Mouse (Mus musculus) kidney, adult 2 months (tissue): Measurements from ENCODE around the gene Wdr48. TPM values are rescaled to one million over a fixed set of nuclear protein-coding genes. Genes with fewer than 3 reads are reported as not detected.

Experiments used
- DNase-seq: peaks from one replicate; pipeline ENCODE4 v3.0.0; 2021
- H3K27ac ChIP-seq: fragments of 200-500 bp; 2 replicates; pipeline ENCODE4 v1.5.1; 2012; ENCODE audit warnings: low read depth, low read length, control low read depth, inconsistent platforms; ENCODE audit not compliant: insufficient read depth
- H3K27me3 ChIP-seq: fragments of 200-500 bp; replicated peaks from 2 replicates; pipeline ENCODE4 v1.6.1; 2012; ENCODE audit warnings: mild to moderate bottlenecking, moderate library complexity, low read length, inconsistent platforms; ENCODE audit not compliant: control insufficient read depth, insufficient read depth
- H3K36me3 ChIP-seq: fragments of 200-500 bp; 2 replicates; pipeline ENCODE4 v1.6.1; 2012; ENCODE audit warnings: mild to moderate bottlenecking, moderate library complexity, low read length, inconsistent platforms; ENCODE audit not compliant: control insufficient read depth, insufficient read depth
- H3K4me1 ChIP-seq: fragments of 200-500 bp; 2 replicates; pipeline ENCODE4 v1.6.1; 2011; ENCODE audit warnings: low read length; ENCODE audit not compliant: control insufficient read depth, insufficient read depth
- H3K4me3 ChIP-seq: fragments of 200-500 bp; 2 replicates; pipeline ENCODE4 v1.5.1; 2011; ENCODE audit warnings: mild to moderate bottlenecking, low read depth, low read length, control low read depth; ENCODE audit not compliant: insufficient read depth
- CTCF ChIP-seq: fragments of 200-500 bp; conservative IDR thresholded peaks from 2 replicates; pipeline ENCODE4 v1.5.1; 2011; ENCODE audit warnings: low read depth, mild to moderate bottlenecking, control low read depth, low read length, moderate library complexity, mixed read lengths; ENCODE audit not compliant: insufficient read depth, insufficient read length
- POLR2A ChIP-seq: fragments of 200-500 bp; IDR thresholded peaks from one replicate; pipeline ENCODE4 v1.6.1; 2011; ENCODE audit warnings: low read depth, low read length, control low read depth
- WGBS: fragments of 180-500 bp; shearing (Covaris S2); methylation state at CpG from one replicate; pipeline ENCODE4 v1.1.7; 2018; 5-methylcytosine and 5-hydroxymethylcytosine counted together
- polyA plus RNA-seq: library from polyadenylated mRNA; depleted of rRNA; stranded (reverse); fragments of >200 nt; gene quantifications from 2 replicates; pipeline ENCODE4 v1.2.3, GENCODE M21; 2012

The Wdr48 gene
- polyA plus RNA-seq, 1 experiment: 27.3 TPM

- no peaks in the 10 kb centered on the region for H3K27me3 ChIP-seq
- no peak for DNase-seq
- no peak overlapping the region for H3K4me3 ChIP-seq
- no peak for TF ChIP-seq CTCF
- TF ChIP-seq POLR2A: no peak
- no peaks in the 10 kb centered on the region for H3K4me1 ChIP-seq
- no peak overlapping the region for H3K27ac ChIP-seq
- H3K36me3 ChIP-seq: peaks cover 2% of the 10 kb centered on the region; the same call in 1 of the 2 replicates
- 83% methylated on average over 12 of the region's 12 CpGs for WGBS
These were observed 7.9 kb downstream of the Wdr48 start for GRCm38 (mm10) chr9:119902410-119903151.

GRCm38 (mm10) chr9:119908708-119909107 lies 14.0 kb downstream of the Wdr48 start:
- TF ChIP-seq CTCF: no peak
- no peak for TF ChIP-seq POLR2A
- H3K27me3 ChIP-seq: no peaks in the 10 kb centered on the region
- no peaks in the 10 kb centered on the region for H3K4me1 ChIP-seq
- H3K27ac ChIP-seq: no peak overlapping the region
- H3K4me3 ChIP-seq: no peak overlapping the region
- 64% methylated on average over 3 of the region's 3 CpGs for whole genome bisulfite sequencing
- peaks cover 7% of the 10 kb centered on the region for H3K36me3 ChIP-seq
- no peak for DNase-seq

GRCm38 (mm10) chr9:119909931-119910330 lies 15.3 kb downstream of the Wdr48 start:
- Histone ChIP-seq H3K4me3 (no peak overlapping the region), H3K27me3 (no peaks in the 10 kb centered on the region), H3K27ac (no peak overlapping the region), H3K4me1 (no peaks in the 10 kb centered on the region), H3K36me3 (peaks cover 7% of the 10 kb centered on the region)
- TF ChIP-seq CTCF (no peak), POLR2A (no peak)
- no peak for DNase-seq
- 64% methylated on average over 3 of the region's 3 CpGs for WGBS

DNA sequence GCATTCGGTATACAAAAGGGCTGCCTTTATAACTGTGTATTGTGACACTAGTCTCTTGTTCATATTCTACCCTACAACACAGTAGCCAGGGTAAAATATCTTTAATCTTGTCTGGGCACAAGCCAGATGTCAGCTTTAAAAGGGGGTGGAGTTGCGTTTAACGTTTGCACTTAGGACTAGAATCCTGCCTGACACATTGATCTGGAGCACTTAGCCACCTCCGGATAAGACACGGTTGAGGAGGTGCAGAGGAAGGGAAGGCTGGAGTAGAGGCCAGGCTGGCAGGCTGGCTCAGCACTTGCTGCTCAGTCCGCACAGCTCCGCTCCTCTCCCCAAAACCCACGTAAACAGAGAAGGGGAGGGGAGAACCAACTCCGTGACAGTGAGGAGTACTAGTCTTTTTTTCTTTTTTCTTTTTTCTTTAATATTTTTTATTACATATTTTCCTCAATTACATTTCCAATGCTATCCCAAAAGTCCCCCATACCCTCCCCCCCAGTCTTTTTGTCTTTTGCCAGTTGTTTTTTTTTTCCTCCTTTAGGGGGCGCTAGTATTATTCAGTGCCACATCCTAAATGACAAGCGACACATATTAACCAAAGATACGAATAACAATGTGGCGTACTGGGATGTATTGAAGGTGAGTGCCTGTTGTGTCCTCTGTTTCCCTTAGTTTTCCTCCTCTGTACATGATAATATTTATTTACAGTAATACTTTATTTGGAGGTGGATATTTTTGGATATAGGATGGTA lies 18.6 kb downstream of the Wdr48 start:
- no peak for DNase-seq

DNA sequence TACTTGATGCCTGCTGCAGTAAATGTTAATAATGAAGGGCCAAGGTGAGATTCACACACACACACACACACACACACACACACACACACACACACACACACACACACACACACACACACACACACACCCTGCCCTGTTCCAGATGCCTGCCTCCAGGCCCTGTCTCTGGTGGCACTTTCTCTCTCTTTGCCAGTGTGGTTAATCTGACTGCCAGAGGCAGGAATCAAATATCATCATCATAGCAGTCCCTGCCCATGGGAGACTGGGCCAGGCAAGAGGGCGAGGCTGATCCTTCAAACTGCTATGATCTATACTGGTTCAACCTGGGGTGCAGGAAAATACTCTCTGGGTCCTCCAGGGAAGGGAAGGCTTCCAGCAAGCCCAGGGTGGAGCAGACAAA lies 25.2 kb downstream of the Wdr48 start:
- Histone ChIP-seq H3K27me3 (no peaks in the 10 kb centered on the region), H3K4me1 (no peaks in the 10 kb centered on the region), H3K27ac (no peak overlapping the region), H3K36me3 (peaks cover 1% of the 10 kb centered on the region; the same call in 1 of the 2 replicates), H3K4me3 (no peak overlapping the region)
- DNase-seq: no peak
- 82% methylated on average over 1 of the region's 1 CpGs for WGBS
- no peak for TF ChIP-seq CTCF
- no peak for TF ChIP-seq POLR2A

More for the DNA sequence above, 18.6 kb downstream of the Wdr48 start:
- H3K4me3 ChIP-seq: no peak overlapping the region
- no peak for TF ChIP-seq POLR2A
- TF ChIP-seq CTCF: no peak
- H3K4me1 ChIP-seq: no peaks in the 10 kb centered on the region
- H3K27me3 ChIP-seq: no peaks in the 10 kb centered on the region
- no peak overlapping the region for H3K27ac ChIP-seq
- WGBS: 68% methylated on average over 13 of the region's 13 CpGs
- peaks cover 5% of the 10 kb centered on the region for H3K36me3 ChIP-seq

DNA sequence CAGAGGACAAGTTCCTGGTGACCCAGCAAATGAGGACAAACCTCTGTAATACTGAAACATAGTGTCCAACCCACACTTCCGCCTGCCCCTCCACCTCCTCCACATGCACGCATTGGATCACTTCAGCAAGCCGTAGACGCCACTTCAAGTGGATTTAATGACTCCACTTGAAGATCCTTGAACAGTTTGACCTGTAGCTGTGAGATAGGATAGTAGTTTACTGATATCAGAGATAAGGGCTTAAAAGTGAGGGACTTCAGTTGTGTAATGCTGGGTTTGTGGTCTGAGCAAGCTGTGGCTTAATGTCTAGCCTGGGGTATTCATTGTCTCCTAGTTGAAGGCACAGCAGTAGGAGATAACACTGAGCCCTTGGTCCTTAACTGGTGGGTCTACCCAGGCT lies 28.8 kb downstream of the Wdr48 start:
- H3K27me3 ChIP-seq: no peaks in the 10 kb centered on the region
- TF ChIP-seq POLR2A (no peak), CTCF (no peak)
- WGBS: 94% methylated on average over 4 of the region's 4 CpGs

GRCm38 (mm10) chr9:119925120-119925657 lies 30.5 kb downstream of the Wdr48 start:
- no peak for TF ChIP-seq CTCF
- TF ChIP-seq POLR2A: no peak
- Histone ChIP-seq H3K4me1 (no peaks in the 10 kb centered on the region), H3K36me3 (no peaks in the 10 kb centered on the region; the same call in none of the 2 replicates), H3K4me3 (no peak overlapping the region), H3K27ac (no peak overlapping the region), H3K27me3 (no peaks in the 10 kb centered on the region)
- DNase-seq: peak; percentile 27
- 74% methylated on average over 16 of the region's 16 CpGs for WGBS

More for the DNA sequence above, 28.8 kb downstream of the Wdr48 start:
- no peaks in the 10 kb centered on the region; the same call in none of the 2 replicates for H3K36me3 ChIP-seq
- no peak overlapping the region for H3K27ac ChIP-seq
- H3K4me3 ChIP-seq: no peak overlapping the region
- H3K4me1 ChIP-seq: no peaks in the 10 kb centered on the region
- DNase-seq: no peak
